Mouse (Mus musculus): ENCODE measurements around the gene Mlst8.
"Not testable (repeated sequence)": the region's sequence is repeated elsewhere in the genome, so short reads cannot be mapped to it uniquely, and the experiment has no call there.

Mlst8 gene

GRCm38 (mm10) chr17:24468636-24469246 lies 10.1 kb downstream of the Mlst8 start:
- no peak for DNase-seq

- no peak for DNase-seq
Observed at GRCm38 (mm10) chr17:24463374-24464133, 15.3 kb downstream of the Mlst8 start.

GRCm38 (mm10) chr17:24462932-24463331 lies 15.9 kb downstream of the Mlst8 start:
- no peak for DNase-seq

GRCm38 (mm10) chr17:24461580-24461979 lies 17.3 kb downstream of the Mlst8 start:
- DNase-seq = peak; percentile 59

GRCm38 (mm10) chr17:24455523-24456206 lies 23.2 kb downstream of the Mlst8 start:
- DNase-seq = not testable (repeated sequence)

GRCm38 (mm10) chr17:24454756-24455522 lies 23.9 kb downstream of the Mlst8 start:
- peak; percentile 100 for DNase-seq

GRCm38 (mm10) chr17:24454218-24454755 lies 24.6 kb downstream of the Mlst8 start:
- DNase-seq = no peak

- DNase-seq = no peak
Observed at GRCm38 (mm10) chr17:24453372-24453771, 25.5 kb downstream of the Mlst8 start.

GRCm38 (mm10) chr17:24451220-24451619 lies 27.7 kb downstream of the Mlst8 start:
- no peak for DNase-seq

- no peak for DNase-seq
Observed at GRCm38 (mm10) chr17:24449507-24449906, 29.4 kb downstream of the Mlst8 start.

GRCm38 (mm10) chr17:24446590-24446989 lies 32.3 kb downstream of the Mlst8 start:
- DNase-seq = no peak

- DNase-seq = no peak
Observed at GRCm38 (mm10) chr17:24443409-24443808, 35.5 kb downstream of the Mlst8 start.

- no peak for DNase-seq
Observed at GRCm38 (mm10) chr17:24442632-24443155, 36.2 kb downstream of the Mlst8 start, which contains the start of gene Dnase1l2. Gene Dnase1l2 (minus strand): TSS chr17:24443105.

- DNase-seq = no peak
Observed at GRCm38 (mm10) chr17:24442107-24442506, 36.8 kb downstream of the Mlst8 start.

- peak; percentile 34 for DNase-seq
Observed at GRCm38 (mm10) chr17:24441148-24441547, 37.7 kb downstream of the Mlst8 start.

- DNase-seq = no peak
Observed at GRCm38 (mm10) chr17:24440377-24440776, 38.5 kb downstream of the Mlst8 start.

- DNase-seq = peak; percentile 45
Observed at GRCm38 (mm10) chr17:24437016-24437415, 41.9 kb downstream of the Mlst8 start.

GRCm38 (mm10) chr17:24429201-24429983 lies 49.5 kb downstream of the Mlst8 start:
- no peak for DNase-seq

- peak; percentile 41 for DNase-seq
Observed at GRCm38 (mm10) chr17:24427170-24427557, 51.7 kb downstream of the Mlst8 start.

GRCm38 (mm10) chr17:24426471-24427169 lies 52.3 kb downstream of the Mlst8 start, which contains the start of gene Eci1:
Gene Eci1 (plus strand): TSS chr17:24426641.
- peak; percentile 96 for DNase-seq

- DNase-seq = no peak
Observed at GRCm38 (mm10) chr17:24425905-24426304, 53.0 kb downstream of the Mlst8 start.
